Mouse (Mus musculus) kidney, embryonic 15.5 days (tissue): Measurements from ENCODE around the gene Tlr6. TPM values are rescaled to one million over a fixed set of nuclear protein-coding genes. Genes with fewer than 3 reads are reported as not detected.
A peak's percentile ranks its signal among the peaks of the same experiment; 100 is the strongest.

Source experiments
- ATAC-seq: fragments of 200-750 bp; cut with Nextera tagmentation; replicated peaks from 2 replicates; pipeline ENCODE4 v1.8.0; 2017; ENCODE audit warnings: moderate TSS enrichment; ENCODE audit not compliant: low FRiP score
- H3K27ac ChIP-seq: fragments of 300-500 bp; sonication (generic); 2 replicates; pipeline ENCODE4 v1.5.1; 2015; ENCODE audit warnings: mild to moderate bottlenecking, inconsistent platforms
- H3K27me3 ChIP-seq: fragments of 300-500 bp; sonication (generic); 2 replicates; pipeline ENCODE4 v1.6.1; 2015; ENCODE audit warnings: inconsistent platforms
- H3K36me3 ChIP-seq: fragments of 300-500 bp; sonication (generic); 2 replicates; pipeline ENCODE4 v1.6.1; 2015; ENCODE audit warnings: inconsistent platforms
- H3K4me1 ChIP-seq: fragments of 300-500 bp; sonication (generic); 2 replicates; pipeline ENCODE4 v1.6.1; 2015; ENCODE audit warnings: inconsistent platforms
- H3K4me2 ChIP-seq: fragments of 300-500 bp; sonication (generic); 2 replicates; pipeline ENCODE4 v1.6.1; 2015; ENCODE audit warnings: moderate library complexity, mild to moderate bottlenecking, inconsistent platforms
- H3K4me3 ChIP-seq: fragments of 300-500 bp; sonication (generic); replicated peaks from 2 replicates; pipeline ENCODE4 v1.5.1; 2015; ENCODE audit warnings: mild to moderate bottlenecking, inconsistent platforms
- H3K9ac ChIP-seq: fragments of 300-500 bp; sonication (generic); 2 replicates; pipeline ENCODE4 v1.6.1; 2015; ENCODE audit warnings: mild to moderate bottlenecking, inconsistent platforms
- H3K9me3 ChIP-seq: fragments of 300-500 bp; sonication (generic); replicated peaks from 2 replicates; pipeline ENCODE4 v1.6.1; 2016; ENCODE audit warnings: inconsistent platforms
- WGBS: fragments of 180-500 bp; shearing (Covaris S2); methylation state at CpG from one replicate; pipeline ENCODE4 v1.1.7; 2015; ENCODE audit warnings: mixed read lengths; 5-methylcytosine and 5-hydroxymethylcytosine counted together
- polyA plus RNA-seq: library from polyadenylated mRNA; unstranded; fragments of >200 nt; fragmentation: Nextera tagmentation; extraction: Ambion mirVana; gene quantifications from 2 replicates; pipeline ENCODE4 v1.2.1, GENCODE M21; 2015

The Tlr6 gene
- 0.60 and 0.93 TPM in 2 replicates for polyA plus RNA-seq

DNA sequence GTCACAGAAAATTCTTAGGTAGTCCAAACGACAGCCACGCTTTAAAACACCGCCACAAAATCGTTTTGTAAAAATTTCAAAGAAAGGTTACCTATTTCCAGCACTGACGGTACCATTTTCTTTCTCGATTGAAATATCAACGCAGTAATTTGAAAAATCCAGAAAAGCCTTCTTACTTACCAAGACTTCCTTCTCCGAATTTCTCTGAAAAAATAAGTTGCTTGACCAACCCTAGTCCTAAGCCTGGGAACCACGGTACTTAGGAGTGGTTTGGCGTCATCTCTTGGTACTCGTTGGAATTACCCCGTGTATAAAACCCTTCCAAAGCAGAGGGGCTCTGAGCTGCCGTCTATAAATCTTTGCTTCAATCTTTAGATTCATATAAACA lies at the start of gene Tlr6:
Gene Tlr6, minus strand, starts transcription at position 255 of the 388 bp plus-strand sequence.
- Histone ChIP-seq H3K4me3 (no peak within 1 kb of the TSS), H3K9ac (no peak within 1 kb of the TSS), H3K4me1 (no peaks in the 10 kb centered on the region), H3K27me3 (no peaks in the 10 kb centered on the region), H3K4me2 (peak within 1 kb of the TSS; percentile 36), H3K36me3 (no peaks in the 10 kb centered on the region), H3K27ac (peak within 1 kb of the TSS; percentile 48; the same call in 1 of the 2 replicates), H3K9me3 (no peaks in the 10 kb centered on the region)
- WGBS: 78% methylated on average over 13 of the region's 13 CpGs
- ATAC-seq: no peak

DNA sequence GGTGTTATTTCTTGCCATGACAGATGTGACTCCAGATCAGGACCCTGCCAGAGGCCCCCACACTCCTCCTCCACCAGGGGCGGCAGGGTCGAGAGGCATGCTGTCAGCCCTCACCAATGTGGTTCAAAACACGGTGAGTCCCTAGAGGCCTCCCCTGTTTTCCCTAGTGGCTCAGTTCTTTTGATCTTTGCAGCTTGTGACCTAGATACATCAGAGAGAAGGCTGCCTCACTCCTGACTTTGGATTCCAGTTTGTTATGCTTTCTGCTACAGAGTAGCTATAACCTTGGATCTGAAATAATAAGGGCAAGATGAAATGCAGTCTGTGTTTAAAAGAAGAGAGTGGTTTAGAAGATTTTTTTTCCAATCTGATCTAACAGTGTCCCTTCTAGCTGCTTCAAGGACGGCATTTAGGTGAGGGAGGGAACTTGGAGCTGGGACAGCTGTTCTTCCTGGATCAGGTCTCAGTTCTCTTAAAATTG lies 46.2 kb upstream of the Tlr6 start:
- 18% methylated on average over 4 of the region's 4 CpGs for WGBS
- peaks cover 21% of the 10 kb centered on the region for H3K4me1 ChIP-seq
- no peak overlapping the region; the same call in 1 of the 2 replicates for H3K27ac ChIP-seq
- peaks cover 8% of the 10 kb centered on the region for H3K9me3 ChIP-seq
- peaks cover 34% of the 10 kb centered on the region for H3K36me3 ChIP-seq
- H3K9ac ChIP-seq: no peak overlapping the region
- no peaks in the 10 kb centered on the region for H3K27me3 ChIP-seq
- H3K4me2 ChIP-seq: no peak overlapping the region
- H3K4me3 ChIP-seq: no peak overlapping the region
- ATAC-seq: no peak

- Histone ChIP-seq H3K27ac (no peak overlapping the region), H3K4me1 (peaks cover 21% of the 10 kb centered on the region), H3K9me3 (peaks cover 6% of the 10 kb centered on the region), H3K9ac (no peak overlapping the region), H3K27me3 (no peaks in the 10 kb centered on the region), H3K4me3 (no peak overlapping the region), H3K36me3 (peaks cover 26% of the 10 kb centered on the region), H3K4me2 (no peak overlapping the region)
- ATAC-seq: no peak
- 82% methylated on average over 4 of the region's 4 CpGs for WGBS
These were observed 45.4 kb upstream of the Tlr6 start for GRCm38 (mm10) chr5:65005251-65005650.

DNA sequence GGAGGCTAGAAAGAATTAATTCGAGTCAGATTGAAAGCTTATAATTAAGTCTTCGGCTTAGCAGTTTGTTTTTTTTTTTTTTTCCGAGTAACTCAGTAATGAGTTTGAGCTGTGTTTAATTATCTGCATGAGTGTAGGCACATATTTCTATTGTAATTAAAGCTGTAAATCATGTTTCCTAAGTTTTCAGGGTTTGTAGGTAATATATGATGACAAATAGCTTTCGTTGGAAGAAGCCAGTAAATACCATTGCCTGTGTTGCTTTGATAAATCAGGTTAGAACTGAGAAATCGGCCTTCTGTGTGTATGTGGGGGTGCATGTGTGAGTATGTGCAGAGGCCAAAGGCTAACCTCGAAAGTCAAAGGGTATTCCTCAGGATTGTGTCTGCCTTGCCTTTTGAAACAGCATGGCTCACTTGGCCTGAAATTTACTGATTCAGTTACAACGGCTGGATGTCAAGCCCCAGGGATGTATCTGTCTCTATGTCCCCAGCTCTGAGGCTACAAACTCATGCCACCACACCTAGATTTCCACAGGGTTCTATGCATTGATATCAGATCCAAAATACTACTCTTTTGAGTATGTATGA lies 44.1 kb upstream of the Tlr6 start:
- no peak for ATAC-seq
- Histone ChIP-seq H3K36me3 (peaks cover 20% of the 10 kb centered on the region), H3K27me3 (no peaks in the 10 kb centered on the region), H3K4me1 (peaks cover 21% of the 10 kb centered on the region), H3K27ac (no peak overlapping the region), H3K9ac (no peak overlapping the region), H3K4me2 (no peak overlapping the region), H3K4me3 (no peak overlapping the region), H3K9me3 (no peaks in the 10 kb centered on the region)
- WGBS: 43% methylated on average over 7 of the region's 7 CpGs

GRCm38 (mm10) chr5:65002940-65003824 lies 43.3 kb upstream of the Tlr6 start:
- H3K4me3 ChIP-seq: no peak overlapping the region
- H3K9me3 ChIP-seq: no peaks in the 10 kb centered on the region
- WGBS: 58% methylated on average over 10 of the region's 10 CpGs
- no peak for ATAC-seq
- peaks cover 15% of the 10 kb centered on the region for H3K36me3 ChIP-seq
- no peak overlapping the region for H3K4me2 ChIP-seq
- 0 out of 2 replicates have a peak overlapping the region, but pooled peaks have one; percentile 1 for H3K27ac ChIP-seq
- no peaks in the 10 kb centered on the region for H3K27me3 ChIP-seq
- H3K9ac ChIP-seq: no peak overlapping the region
- H3K4me1 ChIP-seq: peaks cover 21% of the 10 kb centered on the region

DNA sequence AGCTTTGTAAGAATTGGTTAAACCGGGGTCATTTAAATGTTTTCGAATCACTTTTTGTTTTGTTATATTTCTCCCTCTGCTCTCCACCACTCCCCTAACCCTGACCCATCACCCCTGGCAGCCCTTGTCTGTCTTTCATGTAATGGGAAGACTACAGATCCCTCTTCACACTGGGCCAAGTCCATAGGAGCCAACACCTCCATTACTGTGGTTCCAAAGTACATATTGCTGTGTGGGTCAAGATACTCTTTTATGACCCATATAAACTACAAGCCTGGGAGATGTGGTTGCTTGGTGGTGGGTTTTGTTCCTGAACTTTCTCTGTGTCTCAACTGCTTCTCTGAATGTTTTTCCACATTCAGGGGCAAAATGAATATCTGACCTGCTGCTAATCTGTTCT lies 35.5 kb upstream of the Tlr6 start:
- 93% methylated on average over 2 of the region's 2 CpGs for WGBS
- H3K27ac ChIP-seq: no peak overlapping the region
- H3K36me3 ChIP-seq: peaks cover 36% of the 10 kb centered on the region
- H3K4me1 ChIP-seq: no peaks in the 10 kb centered on the region
- no peak overlapping the region for H3K9ac ChIP-seq
- no peaks in the 10 kb centered on the region for H3K27me3 ChIP-seq
- no peak for ATAC-seq
- H3K9me3 ChIP-seq: no peaks in the 10 kb centered on the region
- H3K4me2 ChIP-seq: no peak overlapping the region
- H3K4me3 ChIP-seq: no peak overlapping the region

- WGBS: 72% methylated on average over 8 of the region's 8 CpGs
- Histone ChIP-seq H3K9me3 (no peaks in the 10 kb centered on the region), H3K4me2 (no peak overlapping the region), H3K4me3 (no peak overlapping the region), H3K4me1 (no peaks in the 10 kb centered on the region), H3K36me3 (peaks cover 29% of the 10 kb centered on the region), H3K9ac (no peak overlapping the region), H3K27ac (no peak overlapping the region), H3K27me3 (no peaks in the 10 kb centered on the region)
- no peak for ATAC-seq
These were observed 32.6 kb upstream of the Tlr6 start for GRCm38 (mm10) chr5:64992540-64992939.

DNA sequence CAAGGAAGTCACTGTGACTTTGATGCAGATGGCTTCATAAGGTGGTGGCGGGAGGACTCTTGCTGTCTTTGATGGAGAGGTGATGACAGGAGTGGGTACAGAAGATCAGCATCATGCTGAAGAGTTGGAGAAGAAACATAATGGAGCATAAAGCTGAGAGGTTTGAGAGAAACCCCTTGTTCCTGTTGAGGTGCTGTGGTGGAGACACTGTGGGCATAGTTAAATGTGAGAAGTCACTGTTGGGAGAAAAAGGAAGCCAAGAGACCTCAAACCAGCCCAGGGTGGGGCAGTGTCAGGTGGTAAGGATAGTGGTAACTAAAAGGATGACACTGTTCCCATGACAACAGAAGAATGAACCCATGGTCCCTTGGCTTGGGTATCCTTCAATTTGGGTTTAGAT lies 30.0 kb upstream of the Tlr6 start:
- no peaks in the 10 kb centered on the region for H3K4me1 ChIP-seq
- H3K9me3 ChIP-seq: no peaks in the 10 kb centered on the region
- H3K27me3 ChIP-seq: no peaks in the 10 kb centered on the region
- H3K4me2 ChIP-seq: no peak overlapping the region
- 97% methylated on average over 1 of the region's 1 CpGs for WGBS
- no peak overlapping the region for H3K4me3 ChIP-seq
- no peak overlapping the region for H3K9ac ChIP-seq
- no peak for ATAC-seq
- H3K27ac ChIP-seq: no peak overlapping the region
- H3K36me3 ChIP-seq: peaks cover 32% of the 10 kb centered on the region

DNA sequence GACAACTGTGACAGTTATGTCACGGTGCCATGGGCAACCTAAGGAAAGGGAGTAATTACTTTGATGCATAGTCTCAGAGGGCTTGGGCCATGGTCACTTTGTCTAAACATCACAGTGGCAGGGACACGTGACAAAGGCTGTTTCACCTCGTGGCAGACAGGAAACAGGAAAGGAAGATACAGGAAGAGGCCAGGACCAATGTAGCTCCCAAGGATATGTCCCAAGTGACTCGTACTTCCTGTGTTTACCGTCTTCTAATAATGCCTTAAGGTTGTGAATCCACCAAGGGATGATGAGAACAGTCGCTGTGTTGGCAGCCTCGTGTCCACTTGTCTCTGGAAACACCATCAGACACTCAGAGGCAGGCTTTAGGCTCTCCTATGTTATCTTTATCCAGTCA lies 26.1 kb upstream of the Tlr6 start:
- H3K4me2 ChIP-seq: no peak overlapping the region
- no peaks in the 10 kb centered on the region for H3K9me3 ChIP-seq
- no peaks in the 10 kb centered on the region for H3K4me1 ChIP-seq
- H3K27me3 ChIP-seq: no peaks in the 10 kb centered on the region
- no peak overlapping the region for H3K4me3 ChIP-seq
- no peak for ATAC-seq
- H3K27ac ChIP-seq: no peak overlapping the region
- WGBS: 60% methylated on average over 7 of the region's 7 CpGs
- no peak overlapping the region for H3K9ac ChIP-seq
- peaks cover 60% of the 10 kb centered on the region for H3K36me3 ChIP-seq

- peaks cover 30% of the 10 kb centered on the region for H3K36me3 ChIP-seq
- no peak overlapping the region for H3K27ac ChIP-seq
- H3K4me1 ChIP-seq: 0 out of 2 replicates have a peak, but pooled peaks cover 3% of the 10 kb centered on the region
- H3K9ac ChIP-seq: no peak overlapping the region
- no peak for ATAC-seq
- H3K9me3 ChIP-seq: no peaks in the 10 kb centered on the region
- H3K4me3 ChIP-seq: no peak overlapping the region
- no peaks in the 10 kb centered on the region for H3K27me3 ChIP-seq
- H3K4me2 ChIP-seq: no peak overlapping the region
- WGBS: 78% methylated on average over 8 of the region's 8 CpGs
These were observed 17.2 kb upstream of the Tlr6 start for GRCm38 (mm10) chr5:64977128-64977527.

DNA sequence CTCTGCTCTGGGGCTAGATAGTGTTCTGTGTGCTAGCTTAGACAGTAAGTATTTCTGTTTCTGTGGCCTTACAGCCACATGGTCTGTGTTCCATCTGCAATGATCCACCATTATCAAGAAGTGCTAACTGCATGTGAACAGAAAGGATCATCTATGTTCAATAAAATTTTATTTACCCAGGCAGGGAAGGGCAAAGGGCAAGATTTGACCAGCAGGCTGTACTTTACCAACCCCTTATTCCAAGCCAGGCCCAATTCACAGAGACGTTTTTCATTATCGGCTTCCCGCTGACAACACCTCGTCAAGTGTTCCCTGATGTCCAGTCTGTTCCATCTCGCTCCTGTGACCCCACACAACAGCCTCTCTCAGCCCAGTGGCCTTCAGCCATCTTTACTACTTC lies 15.2 kb upstream of the Tlr6 start:
- 78% methylated on average over 5 of the region's 5 CpGs for WGBS
- H3K36me3 ChIP-seq: peaks cover 10% of the 10 kb centered on the region
- H3K4me3 ChIP-seq: no peak overlapping the region
- H3K9ac ChIP-seq: no peak overlapping the region
- no peak overlapping the region for H3K27ac ChIP-seq
- no peak for ATAC-seq
- no peak overlapping the region for H3K4me2 ChIP-seq
- no peaks in the 10 kb centered on the region for H3K27me3 ChIP-seq
- H3K9me3 ChIP-seq: no peaks in the 10 kb centered on the region
- H3K4me1 ChIP-seq: peaks cover 14% of the 10 kb centered on the region
